Mouse (Mus musculus) liver (tissue): Measurements from ENCODE around the gene Foxo1.

Experiments used
- DNase-seq: peaks from one replicate; pipeline ENCODE4 v3.0.0-alpha.2; 2020; ENCODE audit warnings: mixed read lengths

Gene Foxo1

GRCm38 (mm10) chr3:52267652-52268486 is at the start of gene Foxo1:
Foxo1 (plus strand) TSS chr3:52268336.
- peak; percentile 91 for DNase-seq

- no peak for DNase-seq
These were observed 49.3 kb upstream of the Foxo1 start for GRCm38 (mm10) chr3:52218864-52219263.

- no peak for DNase-seq
These were observed 47.1 kb upstream of the Foxo1 start for GRCm38 (mm10) chr3:52221082-52221481.

GRCm38 (mm10) chr3:52221931-52222330 is 46.2 kb upstream of the Foxo1 start:
- no peak for DNase-seq

GRCm38 (mm10) chr3:52236488-52236887 is 31.6 kb upstream of the Foxo1 start:
- no peak for DNase-seq

GRCm38 (mm10) chr3:52237136-52237535 is 31.0 kb upstream of the Foxo1 start:
- no peak for DNase-seq

GRCm38 (mm10) chr3:52241062-52241461 is 27.1 kb upstream of the Foxo1 start:
- peak; percentile 16 for DNase-seq

- DNase-seq: peak; percentile 28
These were observed 25.6 kb upstream of the Foxo1 start for GRCm38 (mm10) chr3:52242457-52243105.

GRCm38 (mm10) chr3:52243271-52244021 is 24.7 kb upstream of the Foxo1 start:
- peak; percentile 27 for DNase-seq

- DNase-seq: no peak
These were observed 21.9 kb upstream of the Foxo1 start for GRCm38 (mm10) chr3:52245996-52246830.

- no peak for DNase-seq
These were observed 17.0 kb upstream of the Foxo1 start for GRCm38 (mm10) chr3:52251184-52251583.

GRCm38 (mm10) chr3:52253656-52254461 is 14.3 kb upstream of the Foxo1 start:
- DNase-seq: peak; percentile 23

GRCm38 (mm10) chr3:52254496-52254895 is 13.6 kb upstream of the Foxo1 start:
- no peak for DNase-seq

- peak; percentile 10 for DNase-seq
These were observed 10.2 kb upstream of the Foxo1 start for GRCm38 (mm10) chr3:52257782-52258441.

GRCm38 (mm10) chr3:52258532-52258931 is 9.6 kb upstream of the Foxo1 start:
- DNase-seq: no peak

- peak; percentile 74 for DNase-seq
These were observed 5.5 kb upstream of the Foxo1 start for GRCm38 (mm10) chr3:52262431-52263161.

- DNase-seq: no peak
These were observed 3.8 kb upstream of the Foxo1 start for GRCm38 (mm10) chr3:52264354-52264753.

GRCm38 (mm10) chr3:52266606-52267160 is 1.5 kb upstream of the Foxo1 start:
- peak; percentile 22 for DNase-seq

GRCm38 (mm10) chr3:52267293-52267651 is 864 bp upstream of the Foxo1 start:
- DNase-seq: peak; percentile 41

GRCm38 (mm10) chr3:52268487-52268736 is 276 bp downstream of the Foxo1 start:
- no peak for DNase-seq
